Mouse (Mus musculus) hindbrain, embryonic 16.5 days (tissue): ENCODE data around the gene Zfp13. TPM values are rescaled to one million over a fixed set of nuclear protein-coding genes. Genes with fewer than 3 reads are reported as not detected.
"Not testable (repeated sequence)": the region's sequence is repeated elsewhere in the genome, so short reads cannot be mapped to it uniquely, and the experiment has no call there.

Experiments used
- ATAC-seq: fragments of 200-750 bp; cut with Nextera tagmentation; 2 replicates; pipeline ENCODE4 v1.8.0; 2017; ENCODE audit warnings: moderate TSS enrichment, moderate library complexity
- H3K27ac ChIP-seq: fragments of 300-500 bp; sonication (generic); 2 replicates; pipeline ENCODE4 v1.5.1; 2014; ENCODE audit warnings: low read depth, mild to moderate bottlenecking, control low read depth, low read length, moderate library complexity
- H3K27me3 ChIP-seq: fragments of 300-500 bp; sonication (generic); replicated peaks from 2 replicates; pipeline ENCODE4 v1.6.1; 2014; ENCODE audit warnings: low read length; ENCODE audit not compliant: control insufficient read depth, insufficient read depth
- H3K36me3 ChIP-seq: fragments of 300-500 bp; sonication (generic); 2 replicates; pipeline ENCODE4 v1.6.1; 2014; ENCODE audit warnings: mild to moderate bottlenecking, low read length, moderate library complexity, mixed read lengths; ENCODE audit not compliant: control insufficient read depth, insufficient read depth
- H3K4me1 ChIP-seq: fragments of 300-500 bp; sonication (generic); 2 replicates; pipeline ENCODE4 v1.6.1; 2014; ENCODE audit warnings: low read depth, low read length; ENCODE audit not compliant: control insufficient read depth, insufficient read depth
- H3K4me2 ChIP-seq: fragments of 300-500 bp; sonication (generic); 2 replicates; pipeline ENCODE4 v1.6.1; 2014; ENCODE audit warnings: mild to moderate bottlenecking, low read length, control low read depth, moderate library complexity
- H3K4me3 ChIP-seq: fragments of 300-500 bp; sonication (generic); 2 replicates; pipeline ENCODE4 v1.5.1; 2014; ENCODE audit warnings: mild to moderate bottlenecking, low read length, control low read depth, moderate library complexity
- H3K9ac ChIP-seq: fragments of 300-500 bp; sonication (generic); 2 replicates; pipeline ENCODE4 v1.6.1; 2014; ENCODE audit warnings: low read depth, mild to moderate bottlenecking, control low read depth, low read length, moderate library complexity
- H3K9me3 ChIP-seq: fragments of 300-500 bp; sonication (generic); 2 replicates; pipeline ENCODE4 v1.6.1; 2014; ENCODE audit warnings: mild to moderate bottlenecking, low read length, moderate library complexity; ENCODE audit not compliant: control insufficient read depth
- WGBS: fragments of 180-500 bp; shearing (Covaris S2); extraction: QIAGEN DNeasy Blood & Tissue Kit; methylation state at CpG from one replicate; pipeline ENCODE4 v1.1.7; 2014; 5-methylcytosine and 5-hydroxymethylcytosine counted together
- polyA plus RNA-seq: library from polyadenylated mRNA; unstranded; fragments of >200 nt; fragmentation: Nextera tagmentation; extraction: Ambion mirVana; gene quantifications from 2 replicates; pipeline ENCODE4 v1.2.1, GENCODE M21; 2015

Gene Zfp13
- polyA plus RNA-seq, 1 experiment from 2014 or later, result 26.4 TPM

- H3K4me1 ChIP-seq, H3K27me3 ChIP-seq, H3K4me2 ChIP-seq, H3K9me3 ChIP-seq, H3K27ac ChIP-seq, H3K4me3 ChIP-seq, ATAC-seq, H3K36me3 ChIP-seq, H3K9ac ChIP-seq: not testable (repeated sequence)
- 8% methylated on average over 9 of the region's 23 CpGs for WGBS
Observed at GRCm38 (mm10) chr17:23533591-23534490, 65.4 kb downstream of the Zfp13 start.

GRCm38 (mm10) chr17:23531408-23531807, 67.9 kb downstream of the Zfp13 start:
- not testable (repeated sequence) for H3K9ac ChIP-seq, H3K4me1 ChIP-seq, H3K27ac ChIP-seq, H3K4me3 ChIP-seq, H3K4me2 ChIP-seq, H3K27me3 ChIP-seq, H3K36me3 ChIP-seq, ATAC-seq, H3K9me3 ChIP-seq
- WGBS, result 47% methylated on average over 1 of the region's 1 CpGs

Other genes with a start within 250 kb of the Zfp13 start
- gene Vmn2r116, start 214.9 kb downstream of the Zfp13 start, polyA plus RNA-seq, result not detected in 2 replicates
- not detected in 2 replicates for gene Vmn2r117, start 119.8 kb downstream of the Zfp13 start, polyA plus RNA-seq
- 17.0 and 18.0 TPM in 2 replicates for gene Zfp213, start 35.2 kb downstream of the Zfp13 start, polyA plus RNA-seq
- 0.20 and 0.25 TPM in 2 replicates for gene Zscan10, start 1.4 kb upstream of the Zfp13 start, polyA plus RNA-seq
- gene Mmp25, start 45.8 kb upstream of the Zfp13 start, polyA plus RNA-seq, result 1.2 and 1.5 TPM in 2 replicates
- 0.19 TPM in 1 of 2 replicates, not detected in the other for gene Bicdl2, start 61.0 kb upstream of the Zfp13 start, polyA plus RNA-seq
- 150 and 153 TPM in 2 replicates for gene Hcfc1r1, start 74.1 kb upstream of the Zfp13 start, polyA plus RNA-seq
- 41.3 and 42.1 TPM in 2 replicates for gene Thoc6, start 74.4 kb upstream of the Zfp13 start, polyA plus RNA-seq
- gene Tnfrsf12a, start 78.0 kb upstream of the Zfp13 start, polyA plus RNA-seq, result 5.8 and 6.1 TPM in 2 replicates
- 0.34 and 0.54 TPM in 2 replicates for gene Cldn6, start 79.8 kb upstream of the Zfp13 start, polyA plus RNA-seq
- 1.6 and 2.0 TPM in 2 replicates for gene Cldn9, start 84.5 kb upstream of the Zfp13 start, polyA plus RNA-seq
- gene 1520401A03Rik, start 123.3 kb upstream of the Zfp13 start, polyA plus RNA-seq, result 0.13 TPM in 1 of 2 replicates, not detected in the other
- gene Pkmyt1, start 126.8 kb upstream of the Zfp13 start, polyA plus RNA-seq, result 20.8 and 21.1 TPM in 2 replicates
- gene Paqr4, start 141.4 kb upstream of the Zfp13 start, polyA plus RNA-seq, result 81.4 and 84.1 TPM in 2 replicates
- gene Kremen2, start 146.3 kb upstream of the Zfp13 start, polyA plus RNA-seq, result 1.4 and 1.8 TPM in 2 replicates
- gene Flywch1, start 172.1 kb upstream of the Zfp13 start, polyA plus RNA-seq, result 202 and 203 TPM in 2 replicates
- 73.9 and 86.2 TPM in 2 replicates for gene Flywch2, start 186.6 kb upstream of the Zfp13 start, polyA plus RNA-seq
- gene Srrm2, start 191.0 kb upstream of the Zfp13 start, polyA plus RNA-seq, result 410 and 420 TPM in 2 replicates
- 1,167 and 1,245 TPM in 2 replicates for gene Elob, start 229.6 kb upstream of the Zfp13 start, polyA plus RNA-seq
- 0.17 TPM in 1 of 2 replicates, not detected in the other for gene Prss33, start 236.6 kb upstream of the Zfp13 start, polyA plus RNA-seq
- 0.14 TPM in 1 of 2 replicates, not detected in the other for gene Prss32, start 244.4 kb upstream of the Zfp13 start, polyA plus RNA-seq
- gene Prss41, start 244.7 kb upstream of the Zfp13 start, polyA plus RNA-seq, result 1.2 and 2.0 TPM in 2 replicates